In the genomic region with DNA sequence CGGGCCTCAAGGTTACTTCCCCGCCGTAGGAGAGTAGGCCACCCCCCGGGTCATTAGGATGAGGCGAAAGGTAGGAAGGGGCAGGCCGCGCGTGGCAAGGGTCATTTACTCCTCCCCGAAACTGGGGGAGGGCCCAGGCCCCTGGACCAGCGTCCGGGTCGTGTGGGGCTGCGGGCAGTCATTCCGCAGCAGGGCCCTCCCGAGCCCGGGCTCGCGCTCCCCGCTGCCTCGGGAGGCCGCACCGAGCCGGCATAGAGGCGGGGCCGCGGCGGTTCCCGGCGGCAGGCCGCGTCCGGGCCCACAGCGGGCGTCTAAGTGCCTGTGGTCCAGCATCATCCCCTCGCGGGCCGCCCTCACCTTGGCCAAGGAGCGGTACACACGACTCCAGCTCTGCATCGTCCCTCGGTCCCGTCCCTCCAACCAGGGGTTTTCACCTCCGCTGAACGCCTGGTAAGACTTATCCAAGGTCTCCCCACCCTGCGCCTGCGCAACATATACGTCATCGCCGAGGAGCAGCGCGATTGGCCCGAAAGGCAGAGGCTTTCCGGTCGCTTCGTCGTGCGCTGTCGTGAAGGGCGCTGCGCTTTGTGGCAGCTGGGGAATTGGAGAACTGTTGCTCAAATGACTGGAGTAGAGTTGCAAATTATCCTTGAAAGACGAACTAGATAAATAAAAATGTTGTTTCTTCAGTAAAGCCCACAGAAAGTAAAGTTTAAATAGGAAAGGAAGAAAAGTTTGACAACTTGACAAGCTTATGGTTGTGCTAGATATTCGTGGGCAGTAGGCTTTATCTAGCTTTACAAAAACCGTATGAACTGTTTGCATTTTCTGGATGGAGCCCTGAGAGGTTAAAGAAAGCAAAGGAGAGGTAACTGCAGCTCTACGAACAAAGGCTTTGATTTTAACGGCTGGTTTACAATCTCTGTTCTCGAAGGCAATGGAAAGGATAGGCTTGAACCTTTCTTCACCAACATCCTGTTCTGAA, we compare ENCODE assay signal across 7 mouse cellular contexts. TPM values are rescaled to one million over a fixed set of nuclear protein-coding genes. Genes with fewer than 3 reads are reported as not detected.
DNase-seq lines count a peak whose midpoint lies in the region; ATAC-seq and TF ChIP-seq lines count a peak whose summit lies in the region.

A gene (minus strand): TSS at position 510 of the 985 bp plus-strand sequence.

- H3K4me3 ChIP-seq in embryonic facial prominence, embryonic 10.5 days = peak within 1 kb of the TSS; percentile 99
- peak within 1 kb of the TSS; percentile 94 for H3K4me3 ChIP-seq in intestine, postnatal 0 days (ENCODE audit: low read depth, low read length)
- peak within 1 kb of the TSS; percentile 98 for H3K4me3 ChIP-seq in midbrain, embryonic 12.5 days
- peak within 1 kb of the TSS; percentile 70 for H3K4me3 ChIP-seq in small intestine, adult 2 months (ENCODE audit: low read depth, low read length)

- peak; percentile 99 for ATAC-seq in intestine, postnatal 0 days
- peak; percentile 100 for ATAC-seq in midbrain, embryonic 12.5 days (ENCODE audit: low FRiP score, low read depth)

- peaks cover 5% of the 10 kb centered on the region for H3K9me3 ChIP-seq in embryonic facial prominence, embryonic 10.5 days
- H3K9me3 ChIP-seq in intestine, postnatal 0 days (ENCODE audit: control insufficient read depth) = no peaks in the 10 kb centered on the region
- H3K9me3 ChIP-seq in midbrain, embryonic 12.5 days = no peaks in the 10 kb centered on the region

- H3K27ac ChIP-seq in embryonic facial prominence, embryonic 10.5 days (replicated peaks) = peak within 1 kb of the TSS; percentile 93
- peak within 1 kb of the TSS; percentile 91 for H3K27ac ChIP-seq in intestine, postnatal 0 days (ENCODE audit: low read depth, low read length)
- H3K27ac ChIP-seq in midbrain, embryonic 12.5 days (replicated peaks) = peak within 1 kb of the TSS; percentile 73; the same call in 1 of the 2 replicates
- H3K27ac ChIP-seq in small intestine, adult 2 months (ENCODE audit: insufficient read depth, low read depth, low read length) = peak within 1 kb of the TSS; percentile 53

- H3K36me3 ChIP-seq in embryonic facial prominence, embryonic 10.5 days (replicated peaks) = peaks cover 30% of the 10 kb centered on the region
- H3K36me3 ChIP-seq in intestine, postnatal 0 days (ENCODE audit: control insufficient read depth, insufficient read depth) = no peaks in the 10 kb centered on the region
- peaks cover 22% of the 10 kb centered on the region for H3K36me3 ChIP-seq in midbrain, embryonic 12.5 days
- peaks cover 11% of the 10 kb centered on the region for H3K36me3 ChIP-seq in small intestine, adult 2 months (ENCODE audit: control insufficient read depth, insufficient read depth, low read length)

- H3K9ac ChIP-seq in intestine, postnatal 0 days (ENCODE audit: low read depth, low read length) = peak within 1 kb of the TSS; percentile 93
- peak within 1 kb of the TSS; percentile 96 for H3K9ac ChIP-seq in midbrain, embryonic 12.5 days (replicated peaks)

- H3K4me1 ChIP-seq in embryonic facial prominence, embryonic 10.5 days = peaks cover 15% of the 10 kb centered on the region
- H3K4me1 ChIP-seq in intestine, postnatal 0 days (replicated peaks; ENCODE audit: control insufficient read depth, insufficient read depth, low read length) = no peaks in the 10 kb centered on the region; the same call in none of the 2 replicates
- peaks cover 12% of the 10 kb centered on the region for H3K4me1 ChIP-seq in midbrain, embryonic 12.5 days
- H3K4me1 ChIP-seq in small intestine, adult 2 months (ENCODE audit: control insufficient read depth, insufficient read depth, insufficient read length, low read length) = peaks cover 3% of the 10 kb centered on the region; the same call in 1 of the 2 replicates

- no peaks in the 10 kb centered on the region for H3K27me3 ChIP-seq in embryonic facial prominence, embryonic 10.5 days (replicated peaks; ENCODE audit: low read depth, poor library complexity, severe bottlenecking)
- no peaks in the 10 kb centered on the region for H3K27me3 ChIP-seq in intestine, postnatal 0 days (replicated peaks; ENCODE audit: control insufficient read depth, insufficient read depth, low read length)
- H3K27me3 ChIP-seq in midbrain, embryonic 12.5 days = no peaks in the 10 kb centered on the region
- H3K27me3 ChIP-seq in small intestine, adult 2 months (ENCODE audit: control insufficient read depth, insufficient read depth, low read length) = no peaks in the 10 kb centered on the region

- peak; percentile 86 for TF ChIP-seq POLR2A in small intestine, adult 2 months (IDR thresholded peaks at IDR 0.05; ENCODE audit: low read depth, low read length)

- WGBS in embryonic facial prominence, embryonic 10.5 days = 5% methylated on average over 66 of the region's 66 CpGs
- 6% methylated on average over 52 of the region's 66 CpGs for WGBS in intestine, postnatal 0 days
- WGBS in midbrain, embryonic 12.5 days = 5% methylated on average over 64 of the region's 66 CpGs
- 4% methylated on average over 66 of the region's 66 CpGs for WGBS in small intestine, adult 2 months

- intact Hi-C loops in left cerebral cortex, postnatal 4 days (cut with DNase I) = no loop called here

- peak within 1 kb of the TSS; percentile 78 for H3K4me2 ChIP-seq in intestine, postnatal 0 days (replicated peaks; ENCODE audit: low read depth)
- H3K4me2 ChIP-seq in midbrain, embryonic 12.5 days (replicated peaks) = peak within 1 kb of the TSS; percentile 91

- no peak for TF ChIP-seq CTCF in intestine, postnatal 0 days (IDR thresholded peaks at IDR 0.05; ENCODE audit: low read depth)
- no peak for TF ChIP-seq CTCF in small intestine, adult 2 months (IDR thresholded peaks at IDR 0.05; ENCODE audit: extremely low read depth, insufficient read length, insufficient replicate concordance, low read depth, low read length)

- peak; percentile 98 for DNase-seq in adrenal gland, postnatal 10 days
- peak; percentile 97 for DNase-seq in embryonic facial prominence, embryonic 10.5 days (ENCODE audit: low spot score)
- DNase-seq in gonadal fat pad, adult 2 months (ENCODE audit: low read depth) = peak; percentile 62
- DNase-seq in left cerebral cortex, postnatal 4 days = peak; percentile 97

RNA-seq across cellular contexts. Expression of the gene that starts here (rescaled TPM):
- total RNA-seq in adrenal gland, postnatal 10 days (2021) = 100 to 1,000 TPM; 475 to 479 TPM
- 145 and 147 TPM in 2 replicates for polyA plus RNA-seq in embryonic facial prominence, embryonic 10.5 days (2016; fragmentation: Nextera tagmentation; extraction: Ambion mirVana)
- 31.0 and 33.3 TPM in 2 replicates for polyA plus RNA-seq in gonadal fat pad, adult 2 months (2012; rRNA removed)
- polyA plus RNA-seq in intestine, postnatal 0 days (2015; fragmentation: Nextera tagmentation; extraction: Ambion mirVana) = 115 and 124 TPM in 2 replicates
- 10 to 100 TPM; 86.5 to 94.7 TPM for total RNA-seq in left cerebral cortex, postnatal 4 days (2021)
- 143 and 144 TPM in 2 replicates for polyA plus RNA-seq in midbrain, embryonic 12.5 days (2016; fragmentation: Nextera tagmentation; extraction: Ambion mirVana)
- 2.2 and 4.4 TPM in 2 replicates for polyA plus RNA-seq in small intestine, adult 2 months (2012; rRNA removed)

Comparison
In these comparisons a context has a peak if more than half of its experiments do, and no peak if none do; other contexts are left out.
1. Peak in every context shown above with its lines: DNase-seq, ATAC-seq, H3K4me3 ChIP-seq and H3K27ac ChIP-seq.
2. RNA of the gene that starts here (total RNA-seq): 475 to 479 TPM in adrenal gland, postnatal 10 days; 86.5 to 94.7 TPM in left cerebral cortex, postnatal 4 days; every median in the first group is over 4 times any median in the second.